Mouse (Mus musculus) right cerebral cortex, postnatal 4 days (tissue): ENCODE measurements around the gene Phc1.
"Not testable (repeated sequence)": the region's sequence is repeated elsewhere in the genome, so short reads cannot be mapped to it uniquely, and the experiment has no call there.

Experiments
- DNase-seq: peaks from one replicate; pipeline ENCODE4 v3.0.0-alpha.2; 2022

The Phc1 gene

GRCm38 (mm10) chr6:122340349-122341000, at the start of gene Phc1:
TSS of gene Phc1 (minus strand) at chr6:122340561.
- DNase-seq: no peak

- DNase-seq: not testable (repeated sequence)
These were observed 49.6 kb upstream of the Phc1 start for GRCm38 (mm10) chr6:122389986-122390385.

GRCm38 (mm10) chr6:122387177-122388028, 47.0 kb upstream of the Phc1 start:
- not testable (repeated sequence) for DNase-seq

GRCm38 (mm10) chr6:122385724-122386123, 45.4 kb upstream of the Phc1 start:
- DNase-seq: no peak

- no peak for DNase-seq
These were observed 44.5 kb upstream of the Phc1 start for GRCm38 (mm10) chr6:122384886-122385285.

- DNase-seq: no peak
These were observed 42.9 kb upstream of the Phc1 start for GRCm38 (mm10) chr6:122383211-122383610.

GRCm38 (mm10) chr6:122382046-122382445, 41.7 kb upstream of the Phc1 start:
- DNase-seq: no peak

- DNase-seq: no peak
These were observed 27.9 kb upstream of the Phc1 start for GRCm38 (mm10) chr6:122368245-122368644.

GRCm38 (mm10) chr6:122366976-122367375, 26.6 kb upstream of the Phc1 start:
- no peak for DNase-seq

- no peak for DNase-seq
These were observed 25.9 kb upstream of the Phc1 start for GRCm38 (mm10) chr6:122366287-122366686.

GRCm38 (mm10) chr6:122365706-122366105, 25.3 kb upstream of the Phc1 start:
- DNase-seq: no peak

- DNase-seq: no peak
These were observed 16.7 kb upstream of the Phc1 start for GRCm38 (mm10) chr6:122357089-122357488.

- DNase-seq: no peak
These were observed 15.5 kb upstream of the Phc1 start for GRCm38 (mm10) chr6:122355909-122356308.

GRCm38 (mm10) chr6:122347326-122347725, 7.0 kb upstream of the Phc1 start:
- not testable (repeated sequence) for DNase-seq

- DNase-seq: no peak
These were observed 6.0 kb upstream of the Phc1 start for GRCm38 (mm10) chr6:122346399-122346798.

GRCm38 (mm10) chr6:122345731-122346130, 5.4 kb upstream of the Phc1 start:
- DNase-seq: no peak

GRCm38 (mm10) chr6:122344386-122345116, 4.2 kb upstream of the Phc1 start:
- no peak for DNase-seq

GRCm38 (mm10) chr6:122343719-122344118, 3.4 kb upstream of the Phc1 start:
- DNase-seq: no peak

- DNase-seq: no peak
These were observed 1.8 kb upstream of the Phc1 start for GRCm38 (mm10) chr6:122342125-122342524.

GRCm38 (mm10) chr6:122341038-122341810, 863 bp upstream of the Phc1 start:
- DNase-seq: no peak

- DNase-seq: peak; percentile 95
These were observed 566 bp downstream of the Phc1 start for GRCm38 (mm10) chr6:122339648-122340341.

GRCm38 (mm10) chr6:122339047-122339647, 1.2 kb downstream of the Phc1 start:
- peak; percentile 68 for DNase-seq
